Mouse (Mus musculus) MEL (cell line): Measurements from ENCODE around the gene Hcn2.

Source experiments
- CTCF ChIP-seq, 3 experiments: IDR thresholded peaks in 2 of 3; conservative IDR thresholded peaks in 1 of 3; 2 replicates each; pipeline ENCODE4 v1.5.1; 2011 to 2012; ENCODE audit warnings: low read length in 3 of 3, low read depth in 2 of 3, mild to moderate bottlenecking in 2 of 3, improper control_type of control experiment in 1 of 3, inconsistent platforms in 1 of 3, mixed read lengths in 1 of 3, moderate library complexity in 1 of 3; ENCODE audit not compliant: control insufficient read depth in 1 of 3, insufficient read depth in 1 of 3, poor library complexity in 1 of 3, severe bottlenecking in 1 of 3
- KAT2A ChIP-seq: conservative IDR thresholded peaks from 2 replicates; pipeline ENCODE4 v1.6.1; 2012; ENCODE audit warnings: low read depth, low read length, improper control_type of control experiment, inconsistent platforms
- MAFK ChIP-seq: IDR thresholded peaks from 2 replicates; pipeline ENCODE4 v1.6.1; 2011; ENCODE audit warnings: low read depth, mild to moderate bottlenecking, low read length, improper control_type of control experiment, borderline replicate concordance
- POLR2A ChIP-seq, 2 experiments: IDR thresholded peaks; 2 replicates each; pipeline ENCODE4 v1.6.1; 2011 to 2012; ENCODE audit warnings: low read length in 2 of 2, mild to moderate bottlenecking in 2 of 2, control low read depth in 1 of 2, improper control_type of control experiment in 1 of 2, low read depth in 1 of 2, moderate library complexity in 1 of 2; ENCODE audit not compliant: control insufficient read depth in 1 of 2, insufficient read depth in 1 of 2, poor library complexity in 1 of 2

GRCm38 (mm10) chr10:79766001-79766507 lies 49.6 kb downstream of the Hcn2 start:
- no peak for TF ChIP-seq KAT2A
- TF ChIP-seq POLR2A (IDR thresholded peaks at IDR 0.05; ENCODE audit: control insufficient read depth in 1 of 2, insufficient read depth in 1 of 2, low read depth in 1 of 2, low read length in 2 of 2, poor library complexity in 1 of 2), result no peak
- no peak for TF ChIP-seq MAFK
- TF ChIP-seq CTCF (IDR thresholded peaks at IDR 0.05 in 2 of 3, conservative IDR thresholded peaks at IDR 0.05 in 1 of 3; ENCODE audit: control insufficient read depth in 1 of 3, insufficient read depth in 1 of 3, low read depth in 2 of 3, low read length in 3 of 3, poor library complexity in 1 of 3, severe bottlenecking in 1 of 3), result no peak
